Mouse (Mus musculus) stomach, embryonic 16.5 days (tissue): ENCODE measurements around the gene Gadd45g. TPM values are rescaled to one million over a fixed set of nuclear protein-coding genes. Genes with fewer than 3 reads are reported as not detected.

Experiments used
- ATAC-seq: fragments of 200-750 bp; cut with Nextera tagmentation; 2 replicates; pipeline ENCODE4 v1.8.0; 2017; ENCODE audit warnings: moderate number of reproducible peaks, moderate TSS enrichment; ENCODE audit not compliant: insufficient read depth, low FRiP score
- H3K27ac ChIP-seq: fragments of 300-500 bp; sonication (generic); 2 replicates; pipeline ENCODE4 v1.5.1; 2014; ENCODE audit warnings: low read length
- H3K27me3 ChIP-seq: fragments of 300-500 bp; sonication (generic); 2 replicates; pipeline ENCODE4 v1.6.1; 2014; ENCODE audit warnings: low read length, control low read depth, mixed read lengths; ENCODE audit not compliant: control insufficient read depth, insufficient read depth
- H3K36me3 ChIP-seq: fragments of 300-500 bp; sonication (generic); 2 replicates; pipeline ENCODE4 v1.6.1; 2014; ENCODE audit warnings: low read length; ENCODE audit not compliant: control insufficient read depth, insufficient read depth
- H3K4me1 ChIP-seq: fragments of 300-500 bp; sonication (generic); 2 replicates; pipeline ENCODE4 v1.6.1; 2014; ENCODE audit warnings: low read length, control low read depth, mixed read lengths; ENCODE audit not compliant: control insufficient read depth, insufficient read depth
- H3K4me2 ChIP-seq: fragments of 300-500 bp; sonication (generic); 2 replicates; pipeline ENCODE4 v1.6.1; 2014; ENCODE audit warnings: low read depth, low read length, mixed read lengths
- H3K4me3 ChIP-seq: fragments of 300-500 bp; sonication (generic); replicated peaks from 2 replicates; pipeline ENCODE4 v1.5.1; 2014; ENCODE audit warnings: mild to moderate bottlenecking, low read length
- H3K9ac ChIP-seq: fragments of 300-500 bp; sonication (generic); 2 replicates; pipeline ENCODE4 v1.6.1; 2014; ENCODE audit warnings: low read length
- H3K9me3 ChIP-seq: fragments of 300-500 bp; sonication (generic); replicated peaks from 2 replicates; pipeline ENCODE4 v1.6.1; 2016; ENCODE audit warnings: low read length, control low read depth; ENCODE audit not compliant: control insufficient read depth
- WGBS: fragments of 180-500 bp; shearing (Covaris S2); extraction: QIAGEN DNeasy Blood & Tissue Kit; methylation state at CpG from one replicate; pipeline ENCODE4 v1.1.7; 2014; 5-methylcytosine and 5-hydroxymethylcytosine counted together
- polyA plus RNA-seq: library from polyadenylated mRNA; unstranded; fragments of >200 nt; fragmentation: Nextera tagmentation; extraction: Ambion mirVana; gene quantifications from 2 replicates; pipeline ENCODE4 v1.2.1, GENCODE M21; 2015

Gene Gadd45g
- polyA plus RNA-seq, 1 experiment from 2014 or later, result 41.4 TPM

DNA sequence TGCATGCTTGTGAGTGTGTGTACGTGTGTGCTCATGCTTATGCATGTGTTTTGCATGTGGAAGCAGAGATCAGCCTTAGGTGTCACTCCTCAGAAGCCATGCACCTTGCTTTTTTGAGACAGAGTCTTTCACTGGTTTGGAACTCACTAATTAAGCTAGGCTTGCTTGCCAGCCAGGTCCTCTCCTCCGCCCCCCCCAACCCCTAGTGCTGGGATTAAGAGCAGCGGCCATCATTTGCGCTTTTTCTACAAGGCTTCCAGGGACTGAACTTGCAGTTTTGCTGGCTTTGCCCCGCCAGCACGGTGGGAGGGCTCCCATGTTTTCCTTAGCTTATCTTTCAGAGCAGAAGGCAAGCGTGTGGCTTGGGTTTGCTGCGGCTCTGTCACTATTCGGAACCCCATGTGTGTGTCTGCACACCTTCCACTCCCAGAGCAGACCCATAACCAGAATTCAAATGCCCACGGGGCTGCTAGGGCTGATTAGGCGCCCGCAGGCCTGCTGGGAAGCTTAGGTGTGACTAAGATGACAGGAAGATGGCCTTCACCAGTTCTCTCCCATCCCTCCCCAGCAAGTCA lies 4.8 kb upstream of the Gadd45g start:
- Histone ChIP-seq H3K4me3 (no peak overlapping the region), H3K9ac (no peak overlapping the region), H3K9me3 (no peaks in the 10 kb centered on the region), H3K36me3 (no peaks in the 10 kb centered on the region), H3K27me3 (peaks cover 17% of the 10 kb centered on the region; the same call in 1 of the 2 replicates), H3K4me1 (peaks cover 13% of the 10 kb centered on the region), H3K4me2 (no peak overlapping the region), H3K27ac (no peak overlapping the region)
- 35% methylated on average over 12 of the region's 12 CpGs for WGBS
- no peak for ATAC-seq

- H3K4me3 ChIP-seq, result no peak overlapping the region
- H3K4me2 ChIP-seq, result no peak overlapping the region; the same call in 1 of the 2 replicates
Measured at GRCm38 (mm10) chr13:51842191-51842590, 4.3 kb upstream of the Gadd45g start.

DNA sequence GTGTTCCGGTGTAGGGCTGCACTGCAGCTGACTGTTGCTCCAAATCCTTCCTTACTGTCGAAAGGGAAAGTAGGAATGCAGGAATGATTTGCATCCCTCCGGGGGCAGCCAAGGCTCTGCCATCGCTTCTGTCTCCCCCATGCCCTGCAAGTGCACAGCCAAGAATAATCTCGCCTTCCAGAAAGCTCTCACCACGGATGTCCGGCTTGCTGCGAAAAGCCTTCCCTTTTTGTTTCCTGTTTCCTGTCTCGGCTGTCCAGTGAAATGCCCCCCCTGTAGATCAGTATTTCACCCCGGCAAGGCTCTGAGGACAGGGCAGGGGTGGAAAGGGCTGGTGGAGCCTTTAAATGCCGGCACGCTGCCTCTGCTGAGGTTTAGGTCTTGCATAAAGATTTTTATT lies 3.7 kb upstream of the Gadd45g start:
- no peak overlapping the region for H3K4me3 ChIP-seq
- no peak overlapping the region for H3K9ac ChIP-seq
- WGBS, result 26% methylated on average over 12 of the region's 12 CpGs

More at GRCm38 (mm10) chr13:51842191-51842590, 4.3 kb upstream of the Gadd45g start:
- ATAC-seq, result no peak
- H3K36me3 ChIP-seq, result no peaks in the 10 kb centered on the region
- H3K9me3 ChIP-seq, result no peaks in the 10 kb centered on the region
- peaks cover 17% of the 10 kb centered on the region; the same call in 1 of the 2 replicates for H3K27me3 ChIP-seq
- H3K9ac ChIP-seq, result no peak overlapping the region
- H3K4me1 ChIP-seq, result peaks cover 13% of the 10 kb centered on the region
- WGBS, result 29% methylated on average over 5 of the region's 5 CpGs
- H3K27ac ChIP-seq, result no peak overlapping the region

DNA sequence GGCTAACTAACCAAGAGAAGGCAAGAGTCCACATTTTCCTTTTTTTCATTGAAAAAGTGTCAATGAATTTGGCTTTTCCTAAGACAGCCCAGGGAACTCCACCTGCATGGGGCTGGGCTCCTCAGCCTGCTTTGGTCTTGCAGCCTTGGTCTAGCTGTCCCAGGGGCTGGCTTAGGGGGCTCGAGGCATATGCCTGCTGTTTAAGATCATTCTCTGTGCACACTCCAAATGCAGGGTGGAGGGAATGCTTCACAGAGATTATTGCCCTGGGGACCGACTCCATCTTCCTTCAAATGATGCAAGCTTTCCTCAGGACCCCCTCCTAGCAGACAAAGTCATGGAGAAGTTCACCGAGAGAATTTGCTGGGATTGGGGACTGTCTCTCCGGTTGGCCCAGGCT lies 3.2 kb upstream of the Gadd45g start:
- H3K27me3 ChIP-seq, result peaks cover 17% of the 10 kb centered on the region; the same call in 1 of the 2 replicates
- 72% methylated on average over 4 of the region's 4 CpGs for WGBS
- H3K9me3 ChIP-seq, result no peaks in the 10 kb centered on the region
- ATAC-seq, result no peak
- H3K4me2 ChIP-seq, result no peak overlapping the region
- H3K36me3 ChIP-seq, result no peaks in the 10 kb centered on the region
- H3K27ac ChIP-seq, result no peak overlapping the region
- peaks cover 13% of the 10 kb centered on the region for H3K4me1 ChIP-seq
- H3K9ac ChIP-seq, result no peak overlapping the region
- no peak overlapping the region for H3K4me3 ChIP-seq

More for the DNA sequence above, 3.7 kb upstream of the Gadd45g start:
- H3K27me3 ChIP-seq, result peaks cover 17% of the 10 kb centered on the region; the same call in 1 of the 2 replicates
- peaks cover 13% of the 10 kb centered on the region for H3K4me1 ChIP-seq
- no peak overlapping the region for H3K27ac ChIP-seq
- no peak for ATAC-seq
- peak overlapping the region; percentile 20 for H3K4me2 ChIP-seq
- H3K36me3 ChIP-seq, result no peaks in the 10 kb centered on the region
- H3K9me3 ChIP-seq, result no peaks in the 10 kb centered on the region

GRCm38 (mm10) chr13:51844118-51844517 lies 2.4 kb upstream of the Gadd45g start:
- 81% methylated on average over 10 of the region's 10 CpGs for WGBS
- Histone ChIP-seq H3K9ac (no peak overlapping the region), H3K4me3 (no peak overlapping the region), H3K27ac (no peak overlapping the region), H3K4me1 (peaks cover 21% of the 10 kb centered on the region), H3K9me3 (no peaks in the 10 kb centered on the region), H3K36me3 (no peaks in the 10 kb centered on the region), H3K4me2 (no peak overlapping the region), H3K27me3 (peaks cover 17% of the 10 kb centered on the region; the same call in 1 of the 2 replicates)
- ATAC-seq, result no peak

GRCm38 (mm10) chr13:51844661-51845060 lies 1.8 kb upstream of the Gadd45g start:
- no peaks in the 10 kb centered on the region for H3K36me3 ChIP-seq
- H3K27me3 ChIP-seq, result peaks cover 17% of the 10 kb centered on the region; the same call in 1 of the 2 replicates
- H3K4me3 ChIP-seq, result no peak overlapping the region
- WGBS, result 15% methylated on average over 10 of the region's 10 CpGs
- no peaks in the 10 kb centered on the region for H3K9me3 ChIP-seq
- no peak for ATAC-seq
- peaks cover 26% of the 10 kb centered on the region for H3K4me1 ChIP-seq
- no peak overlapping the region for H3K27ac ChIP-seq
- no peak overlapping the region for H3K9ac ChIP-seq
- H3K4me2 ChIP-seq, result peak overlapping the region; percentile 96; the same call in 1 of the 2 replicates

DNA sequence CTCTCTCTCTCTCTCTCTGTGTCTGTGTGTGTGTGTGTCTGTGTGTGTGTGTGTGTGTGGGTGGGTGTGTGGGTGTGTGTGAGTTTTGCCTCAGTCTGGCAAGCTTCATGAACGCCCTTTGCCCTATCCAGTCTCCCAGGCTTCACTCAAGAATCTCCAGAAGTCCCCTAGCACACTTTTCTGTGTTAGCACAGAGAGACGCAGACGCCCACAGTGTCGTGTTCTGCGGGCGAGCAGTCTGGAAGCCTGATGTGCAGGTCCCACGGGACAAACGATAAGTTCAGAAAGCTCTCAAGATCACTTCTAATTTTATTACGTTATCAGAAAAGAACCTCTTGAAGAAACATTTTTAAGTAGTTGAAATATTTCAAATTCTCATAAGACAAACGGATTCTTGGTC lies 1.4 kb upstream of the Gadd45g start:
- peaks cover 17% of the 10 kb centered on the region; the same call in 1 of the 2 replicates for H3K27me3 ChIP-seq
- no peaks in the 10 kb centered on the region for H3K9me3 ChIP-seq
- no peak for ATAC-seq
- WGBS, result 11% methylated on average over 10 of the region's 10 CpGs
- no peak overlapping the region for H3K27ac ChIP-seq
- no peaks in the 10 kb centered on the region for H3K36me3 ChIP-seq
- peak overlapping the region; percentile 67 for H3K4me3 ChIP-seq
- H3K4me2 ChIP-seq, result peak overlapping the region; percentile 96
- H3K9ac ChIP-seq, result peak overlapping the region; percentile 78; the same call in 1 of the 2 replicates
- peaks cover 31% of the 10 kb centered on the region for H3K4me1 ChIP-seq

DNA sequence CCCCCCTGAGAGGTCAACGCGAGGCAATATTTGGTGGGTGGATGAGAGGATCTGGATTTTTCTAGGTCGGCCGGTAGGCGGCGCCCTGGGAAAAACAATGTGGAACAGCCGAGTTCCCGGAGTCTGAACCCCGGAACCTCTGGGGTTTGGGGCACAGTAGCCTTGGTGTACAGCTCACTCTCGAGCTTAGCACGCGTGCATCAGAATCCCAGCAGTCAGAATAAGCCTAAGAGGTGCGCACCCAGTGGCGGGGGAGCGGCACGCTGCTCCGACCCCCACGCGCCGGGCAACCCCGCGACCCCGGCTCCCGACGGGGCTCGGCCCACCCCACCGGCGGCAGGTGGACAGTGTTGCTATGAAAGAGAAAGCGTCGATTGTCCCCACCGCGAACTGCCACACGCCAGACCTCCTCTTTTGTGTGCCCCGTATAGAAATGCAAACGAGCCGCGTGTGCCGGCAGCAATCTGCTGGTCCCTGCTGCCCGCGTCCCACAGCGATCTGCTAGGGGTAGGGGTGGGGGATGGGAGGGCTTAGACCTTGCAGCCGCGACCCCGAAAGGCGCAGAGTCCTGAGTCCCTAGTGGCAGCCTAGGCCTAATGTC lies 787 bp upstream of the Gadd45g start:
- H3K4me3 ChIP-seq, result peak overlapping the region; percentile 67
- peak overlapping the region; percentile 96 for H3K4me2 ChIP-seq
- peak overlapping the region; percentile 78 for H3K9ac ChIP-seq
- H3K27ac ChIP-seq, result peak overlapping the region; percentile 92
- no peaks in the 10 kb centered on the region for H3K36me3 ChIP-seq
- peak; percentile 30; the same call in 1 of the 2 replicates for ATAC-seq
- H3K4me1 ChIP-seq, result peaks cover 31% of the 10 kb centered on the region
- under 1% methylated on average over 45 of the region's 45 CpGs for WGBS
- no peaks in the 10 kb centered on the region for H3K9me3 ChIP-seq
- H3K27me3 ChIP-seq, result peaks cover 14% of the 10 kb centered on the region; the same call in 1 of the 2 replicates
